Mouse (Mus musculus) erythroblast, embryonic 14.5 days (primary cell): ENCODE data around the gene Spsb1.

Source experiments
- GATA1 ChIP-seq: IDR thresholded peaks from 2 replicates; pipeline ENCODE4 v1.6.1; 2012; ENCODE audit warnings: low read length, inconsistent platforms, mixed read lengths
- TAL1 ChIP-seq: IDR thresholded peaks from 3 replicates; pipeline ENCODE4 v1.6.1; 2012; ENCODE audit warnings: low read length, inconsistent platforms, mixed read lengths

DNA sequence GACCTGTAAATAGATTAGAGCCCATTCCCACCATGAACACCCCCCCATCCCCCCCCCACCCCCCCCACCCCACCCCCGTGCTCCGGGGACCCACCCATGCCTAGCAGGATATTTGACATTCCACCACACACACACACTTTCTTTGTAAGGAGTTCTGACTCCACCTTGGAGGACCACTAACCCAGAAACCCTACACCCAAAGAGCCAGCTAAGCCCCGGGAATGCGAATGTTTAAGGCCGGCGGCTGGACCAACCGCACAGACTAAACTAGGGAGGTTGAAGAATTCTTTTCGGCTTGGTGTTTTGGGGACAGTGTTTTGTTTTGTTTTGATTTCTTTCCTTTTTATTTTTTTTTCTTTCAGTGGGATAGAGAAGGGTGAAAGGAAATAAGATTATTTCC lies 16.1 kb downstream of the Spsb1 start:
- TF ChIP-seq TAL1 = no peak
- no peak for TF ChIP-seq GATA1
